Mouse (Mus musculus) stomach, postnatal 0 days (tissue): ENCODE data around the gene Adar. TPM values are rescaled to one million over a fixed set of nuclear protein-coding genes. Genes with fewer than 3 reads are reported as not detected.

ENCODE experiments used
- ATAC-seq: fragments of 200-750 bp; cut with Nextera tagmentation; 2 replicates; pipeline ENCODE4 v1.8.0; 2017; ENCODE audit not compliant: low FRiP score, low TSS enrichment
- DNase-seq: peaks from one replicate; pipeline ENCODE4 v3.0.0-alpha.2; 2016; ENCODE audit warnings: low spot score
- H3K27ac ChIP-seq: fragments of 300-500 bp; sonication (generic); replicated peaks from 2 replicates; pipeline ENCODE4 v1.5.1; 2014; ENCODE audit warnings: mild to moderate bottlenecking, control low read depth
- H3K27me3 ChIP-seq: fragments of 300-500 bp; sonication (generic); 2 replicates; pipeline ENCODE4 v1.6.1; 2014; ENCODE audit warnings: low read length; ENCODE audit not compliant: control insufficient read depth, insufficient read depth
- H3K36me3 ChIP-seq: fragments of 300-500 bp; sonication (generic); 2 replicates; pipeline ENCODE4 v1.6.1; 2014; ENCODE audit warnings: low read length, mixed read lengths; ENCODE audit not compliant: control insufficient read depth, insufficient read depth
- H3K4me1 ChIP-seq: fragments of 300-500 bp; sonication (generic); replicated peaks from 2 replicates; pipeline ENCODE4 v1.6.1; 2014; ENCODE audit warnings: antibody characterized with exemption; ENCODE audit not compliant: control insufficient read depth, insufficient read depth
- H3K4me2 ChIP-seq: fragments of 300-500 bp; sonication (generic); replicated peaks from 2 replicates; pipeline ENCODE4 v1.6.1; 2014; ENCODE audit warnings: low read depth, mild to moderate bottlenecking, control low read depth, moderate library complexity
- H3K4me3 ChIP-seq: fragments of 300-500 bp; sonication (generic); 2 replicates; pipeline ENCODE4 v1.5.1; 2014; ENCODE audit warnings: low read depth, low read length, control low read depth
- H3K9ac ChIP-seq: fragments of 300-500 bp; sonication (generic); 2 replicates; pipeline ENCODE4 v1.6.1; 2014; ENCODE audit warnings: mild to moderate bottlenecking, low read length, control low read depth, mixed read lengths
- H3K9me3 ChIP-seq: fragments of 300-500 bp; sonication (generic); 2 replicates; pipeline ENCODE4 v1.6.1; 2016; ENCODE audit warnings: low read length; ENCODE audit not compliant: control insufficient read depth
- CTCF ChIP-seq: IDR thresholded peaks from 2 replicates; pipeline ENCODE4 v1.5.1; 2016; ENCODE audit warnings: antibody characterized with exemption, low read depth, mild to moderate bottlenecking, moderate library complexity
- EP300 ChIP-seq: optimal IDR thresholded peaks from 2 replicates; pipeline ENCODE3; 2016; ENCODE audit warnings: antibody characterized with exemption
- WGBS: fragments of 180-500 bp; shearing (Covaris S2); extraction: QIAGEN DNeasy Blood & Tissue Kit; methylation state at CpG from one replicate; pipeline ENCODE4 v1.1.7; 2014; 5-methylcytosine and 5-hydroxymethylcytosine counted together
- polyA plus RNA-seq: library from polyadenylated mRNA; unstranded; fragments of >200 nt; fragmentation: Nextera tagmentation; extraction: Ambion mirVana; gene quantifications from 2 replicates; pipeline ENCODE4 v1.2.1, GENCODE M21; 2015

Gene Adar
- polyA plus RNA-seq, 1 experiment from 2014 or later, result 8.5 TPM

- Histone ChIP-seq H3K27me3 (no peaks in the 10 kb centered on the region), H3K4me1 (no peaks in the 10 kb centered on the region), H3K36me3 (peaks cover 9% of the 10 kb centered on the region; the same call in 1 of the 2 replicates), H3K4me2 (no peak overlapping the region), H3K27ac (no peak overlapping the region), H3K9me3 (no peaks in the 10 kb centered on the region), H3K4me3 (no peak overlapping the region), H3K9ac (no peak overlapping the region)
- ATAC-seq (no peak), DNase-seq (no peak)
- TF ChIP-seq EP300 (no peak), CTCF (no peak)
- 64% methylated on average over 6 of the region's 6 CpGs for WGBS
These were observed 40.5 kb downstream of the Adar start for GRCm38 (mm10) chr3:89755283-89755682.

DNA sequence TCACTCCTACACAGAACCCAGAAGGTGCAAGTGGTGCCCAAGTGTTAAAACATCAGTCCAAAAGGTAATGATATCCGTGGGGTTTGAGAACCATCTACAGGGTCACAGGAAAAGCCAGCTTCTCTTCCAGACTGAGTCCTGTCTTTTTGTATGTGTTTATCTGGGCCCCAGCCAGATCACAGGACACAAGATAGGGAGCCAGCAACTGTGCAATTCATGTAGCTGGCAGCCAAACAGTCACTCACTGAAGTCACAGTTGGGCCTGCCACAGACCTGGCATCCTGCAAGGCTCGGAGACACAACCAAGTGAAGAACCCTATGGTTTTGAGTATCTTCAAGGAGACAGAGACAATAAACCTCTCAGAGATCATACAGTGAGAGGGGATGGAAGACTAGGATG lies 43.0 kb downstream of the Adar start:
- Histone ChIP-seq H3K4me3 (no peak overlapping the region), H3K4me2 (no peak overlapping the region), H3K36me3 (no peaks in the 10 kb centered on the region), H3K9me3 (no peaks in the 10 kb centered on the region), H3K9ac (no peak overlapping the region), H3K27ac (no peak overlapping the region), H3K27me3 (no peaks in the 10 kb centered on the region), H3K4me1 (no peaks in the 10 kb centered on the region)
- DNase-seq (no peak), ATAC-seq (no peak)
- TF ChIP-seq EP300 (no peak), CTCF (no peak)
- 88% methylated on average over 2 of the region's 2 CpGs for WGBS

GRCm38 (mm10) chr3:89759786-89760185 lies 45.0 kb downstream of the Adar start:
- Histone ChIP-seq H3K4me1 (no peaks in the 10 kb centered on the region), H3K4me3 (no peak overlapping the region), H3K27me3 (no peaks in the 10 kb centered on the region), H3K4me2 (no peak overlapping the region), H3K27ac (no peak overlapping the region), H3K36me3 (no peaks in the 10 kb centered on the region), H3K9me3 (no peaks in the 10 kb centered on the region), H3K9ac (no peak overlapping the region)
- no peak for ATAC-seq
- DNase-seq, result no peak
- 42% methylated on average over 3 of the region's 3 CpGs for WGBS
- TF ChIP-seq EP300 (no peak), CTCF (no peak)

GRCm38 (mm10) chr3:89764119-89764724 lies 49.4 kb downstream of the Adar start, which contains the start of gene Chrnb2:
Gene Chrnb2, minus strand, starts transcription at chr3:89764632.
- Histone ChIP-seq H3K9ac (no peak within 1 kb of the TSS), H3K4me1 (no peaks in the 10 kb centered on the region), H3K4me3 (no peak within 1 kb of the TSS), H3K27me3 (no peaks in the 10 kb centered on the region), H3K4me2 (peak within 1 kb of the TSS; percentile 33), H3K36me3 (no peaks in the 10 kb centered on the region), H3K9me3 (no peaks in the 10 kb centered on the region), H3K27ac (no peak within 1 kb of the TSS)
- 1% methylated on average over 36 of the region's 36 CpGs for WGBS
- TF ChIP-seq CTCF (no peak), EP300 (no peak)
- DNase-seq (peak; percentile 87), ATAC-seq (peak; percentile 93)

DNA sequence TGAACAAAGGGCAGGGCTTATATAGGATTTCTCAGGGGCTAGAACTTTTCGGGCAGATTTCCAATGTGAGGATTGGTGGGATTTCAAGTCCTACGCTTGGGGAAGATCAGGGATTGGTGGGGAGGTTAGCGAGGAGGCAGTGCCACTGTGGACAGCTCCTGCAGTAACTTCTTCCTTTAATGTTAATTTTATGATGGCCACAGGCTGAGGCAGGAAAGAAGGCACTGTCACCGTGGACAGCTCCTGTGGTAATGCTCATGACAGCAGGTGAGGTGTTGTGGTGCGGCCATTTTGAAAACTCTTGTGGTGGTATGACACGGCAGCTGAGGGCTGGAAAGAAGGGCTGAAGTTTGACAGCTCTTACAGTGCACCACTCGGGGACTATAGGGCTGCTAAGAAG lies 54.8 kb downstream of the Adar start:
- no peak for ATAC-seq
- Histone ChIP-seq H3K27ac (no peak overlapping the region), H3K4me2 (no peak overlapping the region), H3K4me3 (no peak overlapping the region), H3K9ac (no peak overlapping the region), H3K36me3 (no peaks in the 10 kb centered on the region), H3K4me1 (0 out of 2 replicates have a peak, but pooled peaks cover 2% of the 10 kb centered on the region), H3K27me3 (no peaks in the 10 kb centered on the region), H3K9me3 (no peaks in the 10 kb centered on the region)
- TF ChIP-seq EP300, result no peak
- no peak for TF ChIP-seq CTCF
- 65% methylated on average over 7 of the region's 7 CpGs for WGBS
- no peak for DNase-seq

- Histone ChIP-seq H3K27me3 (no peaks in the 10 kb centered on the region), H3K27ac (no peak overlapping the region), H3K4me2 (no peak overlapping the region), H3K4me3 (no peak overlapping the region), H3K4me1 (peaks cover 8% of the 10 kb centered on the region; the same call in 1 of the 2 replicates), H3K36me3 (no peaks in the 10 kb centered on the region), H3K9ac (no peak overlapping the region), H3K9me3 (no peaks in the 10 kb centered on the region)
- TF ChIP-seq EP300 (no peak), CTCF (no peak)
- DNase-seq, result no peak
- ATAC-seq, result no peak
- 29% methylated on average over 2 of the region's 2 CpGs for WGBS
These were observed 55.7 kb downstream of the Adar start for GRCm38 (mm10) chr3:89770425-89771002.
